Mouse (Mus musculus) gastrocnemius, postnatal 10 days (tissue): ENCODE measurements around the gene Lmf1. TPM values are rescaled to one million over a fixed set of nuclear protein-coding genes. Genes with fewer than 3 reads are reported as not detected.

ENCODE experiments used
- DNase-seq: peaks from one replicate; pipeline ENCODE4 v3.0.0; 2021; ENCODE audit warnings: mixed read lengths
- total RNA-seq, 2 experiments: library from RNA; stranded (reverse); gene quantifications; 2 replicates each; pipeline ENCODE4 v1.2.3; 2021

The Lmf1 gene
- total RNA-seq, 2 experiments from 2014 or later = 11.5 to 14.5 TPM

DNA sequence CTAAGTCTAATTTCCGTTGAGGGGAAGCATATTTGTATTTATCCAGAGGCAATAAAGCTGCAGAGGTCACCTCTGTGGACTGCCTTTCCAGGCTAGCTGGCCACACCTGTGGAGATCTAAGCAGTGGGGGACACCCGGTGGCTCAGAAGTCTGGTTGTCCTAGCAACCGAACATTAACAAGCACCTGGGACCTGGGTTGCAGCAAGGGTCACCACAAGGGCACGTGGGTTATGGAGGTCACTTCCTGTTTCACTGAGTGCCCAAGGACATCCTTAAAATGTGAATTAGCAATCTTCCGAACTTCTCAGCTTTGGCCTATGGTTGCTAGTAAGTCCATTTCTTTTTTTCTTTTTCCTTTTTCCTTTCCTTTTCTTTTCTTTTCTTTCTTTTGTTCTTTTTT is 25.3 kb downstream of the Lmf1 start:
- no peak for DNase-seq

DNA sequence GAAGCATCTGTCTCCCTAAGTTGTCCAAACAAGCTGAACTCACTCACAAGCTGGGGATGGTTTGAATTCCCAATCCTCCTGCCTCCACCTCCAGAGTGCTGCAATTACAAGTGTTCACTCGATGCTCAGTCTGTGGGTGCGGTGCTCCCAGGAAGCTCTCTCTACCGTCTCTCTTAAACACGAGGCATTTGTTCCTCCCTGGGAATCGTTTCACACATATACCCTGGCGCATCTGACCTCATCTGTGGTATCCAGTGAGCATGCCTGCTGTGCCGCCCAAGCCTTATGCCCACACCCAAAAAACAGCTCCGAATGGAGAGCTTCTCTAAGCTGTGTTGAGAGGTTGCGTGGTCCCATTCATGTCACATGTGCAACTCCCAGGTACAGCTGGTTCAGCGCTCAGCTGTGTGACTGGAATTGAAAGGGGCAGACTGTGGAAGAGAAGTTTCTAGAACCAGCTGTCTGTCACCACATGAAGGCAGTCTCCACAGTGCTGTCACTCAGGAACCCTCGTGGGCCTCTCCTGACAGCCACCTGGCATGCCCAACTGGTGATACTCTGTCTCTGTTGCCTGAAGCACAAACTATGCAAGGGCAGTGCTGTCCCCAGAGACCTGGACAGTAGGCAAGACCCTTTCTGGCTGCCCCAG is 29.4 kb downstream of the Lmf1 start:
- DNase-seq = no peak

DNA sequence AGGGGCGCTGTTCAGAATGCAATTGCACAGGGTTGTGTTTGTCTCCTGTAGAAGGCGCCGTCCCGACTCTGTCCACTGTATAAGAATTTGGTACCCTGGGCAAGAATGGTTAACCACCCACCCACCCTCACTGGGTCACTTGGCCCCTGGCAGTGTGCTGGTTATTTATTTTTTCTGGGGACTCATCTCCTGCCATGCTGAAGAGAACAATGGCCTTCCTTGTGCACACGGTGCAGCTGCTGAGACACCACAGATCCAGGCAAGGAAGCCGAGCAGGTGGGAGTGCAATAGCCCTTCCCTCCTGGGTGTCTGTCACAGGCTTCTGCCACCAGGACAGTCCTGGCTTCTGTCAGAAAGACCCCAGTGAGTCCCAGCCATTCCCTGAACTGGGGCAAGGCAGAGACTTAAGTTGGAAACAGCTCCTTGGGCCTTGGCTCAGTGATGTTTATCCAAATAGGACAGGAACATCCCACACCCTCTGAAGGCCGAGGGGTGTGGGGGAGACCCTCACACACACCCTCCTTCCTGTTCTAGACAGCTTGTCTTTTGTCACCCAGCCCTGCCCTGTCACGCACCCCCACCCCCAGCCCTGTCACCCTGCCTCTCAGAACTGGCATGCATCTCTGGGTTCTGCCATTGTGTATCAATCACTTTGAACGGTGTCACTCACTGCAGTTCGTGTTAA is 30.1 kb downstream of the Lmf1 start:
- no peak for DNase-seq

DNA sequence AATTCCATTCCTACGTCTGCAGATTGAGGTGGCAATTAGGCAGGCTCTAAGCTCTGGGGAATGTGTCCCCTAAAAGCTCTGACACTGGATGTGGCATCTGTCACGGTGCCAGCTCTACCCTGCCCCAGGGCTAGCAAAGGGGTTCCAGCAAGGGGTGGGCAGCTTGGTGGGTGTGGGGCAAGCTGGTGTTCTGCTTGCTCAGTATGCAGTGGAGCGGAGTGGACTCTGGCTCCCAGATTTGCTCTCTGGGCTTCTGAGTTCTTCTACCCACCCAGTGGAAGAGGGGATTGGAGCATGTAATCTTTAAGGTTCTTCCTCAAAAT is 30.6 kb downstream of the Lmf1 start:
- DNase-seq = no peak

DNA sequence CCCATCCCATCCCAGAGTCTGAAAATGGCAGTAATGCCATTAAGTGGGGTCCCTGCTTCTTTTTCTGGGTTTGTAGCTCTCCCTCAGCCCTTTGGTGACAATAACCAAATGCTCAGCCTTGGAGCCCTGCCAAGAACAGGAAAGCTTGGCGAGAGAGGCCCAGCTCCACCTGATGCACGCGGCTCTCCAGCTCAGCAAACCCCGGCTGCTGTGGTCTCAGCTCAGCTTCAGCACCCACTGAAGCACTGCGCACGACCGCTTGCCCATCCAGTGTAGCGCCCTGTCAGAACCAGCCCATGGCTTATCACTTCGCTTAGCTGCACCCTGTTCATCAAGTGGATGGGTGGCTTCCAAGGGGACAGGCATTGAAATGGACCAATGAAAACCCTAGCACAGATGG is 31.3 kb downstream of the Lmf1 start:
- DNase-seq = no peak

DNA sequence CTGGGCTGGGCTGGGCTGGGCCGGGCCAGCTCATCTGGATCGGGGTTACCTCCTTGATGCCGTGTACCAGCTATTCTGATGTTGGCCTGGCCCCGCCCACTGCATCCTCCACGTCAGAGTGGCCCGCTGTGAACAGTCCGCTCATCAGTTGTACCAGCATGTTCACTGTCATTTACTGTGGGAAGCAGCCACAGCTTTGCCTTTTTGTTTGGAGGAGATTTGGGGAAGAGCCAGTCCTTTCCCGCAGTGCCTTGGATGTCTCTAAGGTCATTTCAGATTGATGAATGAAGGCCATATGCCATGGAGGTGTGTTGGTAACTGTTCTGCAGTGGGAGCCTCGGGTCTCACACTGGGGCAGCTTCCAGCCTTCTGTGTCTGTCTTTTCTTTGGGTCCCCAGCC is 33.7 kb downstream of the Lmf1 start:
- DNase-seq = no peak

DNA sequence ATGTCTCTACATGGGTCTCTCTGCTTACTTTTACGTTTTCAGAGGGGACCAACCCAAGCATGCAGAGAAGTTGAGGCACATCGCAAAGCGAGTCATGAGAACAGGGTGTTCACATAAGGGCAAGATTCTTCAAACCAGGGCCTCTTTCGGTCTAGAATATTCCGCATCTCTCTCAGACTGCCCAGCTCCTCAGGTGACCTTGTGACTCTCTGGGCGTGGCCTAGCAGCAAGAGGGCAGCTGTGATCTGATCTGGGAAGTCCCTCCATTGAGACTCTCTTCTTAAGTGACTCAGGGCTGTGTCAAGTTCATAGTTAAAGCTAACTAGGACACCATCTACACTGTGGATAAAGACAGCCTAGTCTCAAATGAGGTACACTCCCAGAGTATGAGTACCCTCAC is 34.4 kb downstream of the Lmf1 start:
- DNase-seq = no peak

DNA sequence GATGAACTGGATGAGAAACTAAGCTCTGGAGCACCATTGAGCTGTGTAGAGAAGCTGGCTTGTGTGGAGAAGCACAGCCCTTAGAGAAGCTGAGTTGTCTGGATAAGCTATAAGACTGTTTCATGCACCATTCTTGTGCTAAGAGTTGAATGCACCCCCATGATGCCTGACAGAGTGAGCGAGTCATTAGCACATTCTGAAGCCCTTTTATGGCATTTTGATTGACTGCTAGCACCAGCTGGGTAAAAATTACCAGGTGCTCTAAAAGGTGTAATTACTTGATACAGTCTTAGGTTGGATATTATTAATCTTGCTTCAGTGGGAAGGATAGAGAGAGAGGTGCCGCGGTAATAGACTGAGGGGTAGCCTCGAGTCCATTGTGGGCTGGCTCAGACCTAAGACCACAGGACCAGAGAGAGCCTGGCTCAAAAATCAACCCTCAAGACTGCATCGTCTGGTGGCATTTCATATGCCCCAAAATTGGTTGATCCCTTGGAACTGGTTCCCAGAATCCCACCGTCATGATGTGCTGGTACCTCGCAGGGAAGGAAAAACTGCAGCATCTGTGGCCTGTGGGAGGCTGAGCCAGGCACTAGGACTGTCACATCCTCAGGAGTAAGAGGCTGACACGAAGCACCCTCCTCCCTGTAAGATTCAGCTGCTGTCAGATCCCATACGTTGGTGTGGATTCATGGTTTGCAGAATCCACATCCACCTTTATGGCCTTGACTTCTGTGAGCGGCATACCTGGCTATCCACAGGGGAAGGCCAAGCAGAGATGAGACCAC is 36.0 kb downstream of the Lmf1 start:
- DNase-seq = no peak

DNA sequence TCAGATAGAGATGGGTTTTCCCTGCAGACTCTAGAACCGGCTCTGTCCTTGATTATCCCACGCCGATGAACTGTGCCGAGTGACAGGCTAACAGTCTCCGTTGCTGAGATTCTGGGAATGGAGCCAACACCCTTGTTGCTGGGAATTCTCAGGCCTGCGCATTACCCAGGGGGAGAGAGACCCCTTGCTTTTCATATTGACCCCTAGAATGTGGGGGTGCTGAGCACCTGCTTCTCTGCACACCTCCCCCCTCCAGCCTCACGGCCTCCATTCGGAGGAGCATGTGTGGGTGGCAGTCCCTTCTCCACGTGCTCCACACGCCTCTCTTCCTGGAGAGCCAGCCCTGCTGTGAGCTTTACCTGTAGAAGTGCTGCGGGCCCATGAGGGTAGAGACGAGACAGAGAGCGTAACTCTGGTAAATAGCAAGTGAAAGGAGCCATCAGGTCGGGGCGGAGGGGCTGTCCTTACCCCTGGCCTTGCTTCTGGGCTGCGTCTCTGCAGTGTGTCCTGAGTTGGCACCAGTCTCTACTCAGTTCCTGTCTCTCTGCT is 39.7 kb downstream of the Lmf1 start:
- DNase-seq = no peak

DNA sequence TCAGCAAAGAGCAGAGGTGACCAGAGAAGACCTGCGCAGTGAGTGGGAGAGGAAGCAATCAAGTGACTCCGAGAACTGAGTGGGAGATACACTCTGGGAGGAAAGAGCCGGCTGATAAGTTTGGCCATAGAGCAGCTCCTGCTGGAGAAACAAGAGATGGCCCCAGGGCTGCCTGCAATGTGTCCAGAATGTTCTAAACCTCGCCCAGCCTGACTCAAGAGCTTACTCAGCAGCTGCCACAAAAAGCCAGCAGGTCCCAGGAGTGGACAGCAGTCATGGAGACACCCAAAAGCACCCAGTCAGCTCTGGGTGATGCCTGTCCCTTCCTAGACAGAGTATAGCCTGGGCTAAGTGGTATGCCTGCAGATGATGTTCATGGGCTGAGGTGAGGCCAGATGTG is 44.6 kb downstream of the Lmf1 start:
- no peak for DNase-seq

DNA sequence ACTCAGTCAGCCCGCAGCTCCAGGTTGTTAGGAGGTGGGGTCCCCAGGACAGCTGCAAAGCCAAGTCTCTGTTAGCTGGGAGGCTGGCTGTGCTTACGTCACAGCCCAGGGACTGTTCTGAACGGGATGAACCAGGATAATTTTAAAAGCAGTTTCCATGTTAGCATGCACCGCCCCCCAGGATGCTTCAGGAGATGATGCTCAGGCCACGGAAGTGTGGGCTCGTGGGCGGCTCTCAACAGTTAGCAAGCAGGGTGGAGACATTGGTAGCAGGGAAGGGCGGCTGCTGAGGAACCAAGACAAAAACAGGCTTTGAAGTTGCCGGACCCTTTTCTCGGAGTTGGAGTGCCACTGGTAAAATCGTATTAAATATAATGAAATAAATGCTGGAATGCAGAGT is 45.0 kb downstream of the Lmf1 start:
- DNase-seq = no peak

DNA sequence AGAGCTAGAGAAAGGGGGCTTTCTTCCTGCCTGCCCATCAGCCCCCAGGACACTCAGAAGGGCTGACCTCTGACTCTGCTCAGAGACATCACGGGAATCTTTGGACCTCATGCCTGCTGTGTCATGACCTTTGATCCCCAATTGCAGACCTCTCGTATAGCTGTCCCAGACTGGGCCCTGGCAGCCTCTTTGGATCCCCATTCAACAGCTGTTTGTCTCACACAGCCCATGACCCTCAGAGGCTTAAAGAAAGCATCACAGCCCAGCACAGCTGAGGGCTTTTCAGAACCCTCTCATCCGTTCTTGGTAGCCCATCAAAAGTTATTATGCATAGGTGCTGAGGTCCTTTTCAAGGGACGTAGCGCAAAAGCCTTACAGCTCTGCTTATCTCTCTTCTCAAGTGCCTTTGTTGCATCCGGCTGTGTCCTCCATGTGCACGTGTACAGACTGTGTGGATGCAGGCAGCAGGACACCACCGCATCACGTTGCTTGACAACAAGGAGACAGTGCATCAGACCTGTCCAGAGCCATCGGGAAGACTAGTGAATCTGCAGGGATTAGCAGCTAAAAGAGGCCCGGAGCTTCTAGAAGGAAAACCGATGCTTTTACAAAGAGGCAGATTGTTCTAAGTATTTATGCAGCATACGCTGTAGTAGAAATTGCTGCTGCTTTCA is 45.7 kb downstream of the Lmf1 start:
- no peak for DNase-seq

DNA sequence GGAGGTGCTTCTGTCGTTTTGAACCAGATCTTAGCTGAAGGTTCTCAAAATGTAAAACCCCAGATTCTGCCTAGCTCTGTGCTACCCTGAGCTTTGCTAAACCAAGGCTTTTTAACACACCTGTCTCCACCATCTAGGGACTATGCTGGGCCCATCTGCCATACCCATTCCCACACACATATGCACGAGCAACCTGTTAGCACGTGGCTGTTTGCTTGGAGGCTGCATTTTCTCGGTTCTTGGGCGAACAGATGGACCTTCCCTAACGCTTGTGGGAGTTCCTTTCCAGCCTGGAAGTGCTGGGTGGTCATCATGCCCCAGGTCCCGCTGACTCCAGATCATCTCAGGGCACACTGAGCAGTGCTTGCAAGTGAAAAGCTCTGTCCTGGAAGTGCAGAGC is 46.4 kb downstream of the Lmf1 start:
- no peak for DNase-seq

DNA sequence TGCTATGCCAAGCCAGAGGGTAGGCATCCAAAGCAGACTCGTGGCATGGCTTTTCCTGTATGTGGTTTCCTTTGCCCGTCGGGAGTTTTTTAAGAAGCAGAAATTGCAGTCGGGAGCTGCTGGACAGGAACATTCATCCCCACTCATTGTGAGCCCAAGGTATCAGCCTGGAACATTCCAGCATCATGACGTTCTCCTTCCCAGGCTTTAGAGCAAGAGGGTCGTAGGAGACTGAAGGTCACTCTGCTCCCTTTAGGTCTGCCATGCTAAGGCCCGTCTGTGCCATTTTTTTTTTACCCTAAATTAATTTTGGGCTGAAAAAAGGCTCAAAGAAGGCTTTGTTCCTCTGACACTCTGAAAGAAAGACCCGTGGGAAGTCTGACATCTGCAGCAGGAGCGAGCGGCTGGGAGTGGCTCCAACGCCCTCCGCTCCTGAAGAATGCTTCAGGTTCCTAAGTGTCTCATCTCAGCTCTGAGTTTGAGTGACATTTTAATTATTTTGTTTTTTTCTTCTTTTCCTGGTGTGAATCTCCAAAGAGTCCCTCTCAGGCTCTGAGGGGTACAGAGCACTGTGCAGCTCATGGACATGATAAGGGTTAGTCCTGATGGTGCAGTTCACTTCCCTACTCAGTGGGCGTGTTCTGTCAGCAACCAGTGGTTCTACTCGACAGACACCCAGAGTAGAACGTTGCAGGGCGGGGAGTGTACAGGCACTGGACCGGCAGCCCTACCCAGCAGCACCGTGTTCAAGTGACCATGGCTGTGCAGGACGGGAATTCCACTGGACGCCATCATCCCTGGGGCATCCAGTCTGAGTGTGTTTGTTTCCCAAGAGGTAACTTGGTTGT is 47.5 kb downstream of the Lmf1 start:
- no peak for DNase-seq

DNA sequence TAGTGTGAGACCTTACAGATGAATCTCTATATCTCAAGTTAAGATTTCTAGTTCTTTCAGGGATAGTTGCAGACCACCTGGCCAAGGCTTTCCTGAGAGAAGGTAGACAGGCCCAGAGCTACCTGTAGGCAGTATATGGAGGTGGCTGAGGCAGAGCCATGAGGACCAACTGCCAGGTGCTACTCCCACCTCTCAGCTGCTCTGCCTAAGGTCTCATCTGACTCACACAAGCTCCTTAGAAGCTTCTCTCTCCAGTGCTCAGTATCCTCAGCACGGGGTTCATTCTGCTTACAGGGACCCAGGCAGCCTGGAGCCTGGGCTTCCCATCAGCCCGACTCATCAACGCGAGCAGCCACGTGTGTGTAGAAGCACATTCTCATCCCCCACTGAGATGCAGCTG is 51.4 kb downstream of the Lmf1 start:
- DNase-seq = no peak

DNA sequence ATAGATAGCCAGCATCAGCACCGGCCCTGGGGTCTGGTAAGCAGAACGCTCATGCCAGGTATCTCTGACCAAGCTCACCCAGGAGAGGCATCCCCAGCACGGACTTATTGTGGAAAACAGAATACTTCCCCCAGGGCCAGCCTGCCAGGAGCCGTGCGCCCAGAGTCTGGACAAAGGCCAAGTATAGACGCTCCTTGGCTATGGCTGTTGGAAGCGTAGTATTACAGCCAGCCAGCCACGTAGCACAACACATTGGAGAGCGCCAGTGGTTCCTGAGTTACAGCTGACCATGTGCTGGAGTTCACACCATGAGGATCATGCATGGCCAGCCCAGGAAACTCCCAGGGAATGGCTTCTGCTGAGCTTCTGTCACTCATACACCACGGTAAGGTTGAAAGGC is 55.2 kb downstream of the Lmf1 start:
- peak; percentile 47 for DNase-seq

DNA sequence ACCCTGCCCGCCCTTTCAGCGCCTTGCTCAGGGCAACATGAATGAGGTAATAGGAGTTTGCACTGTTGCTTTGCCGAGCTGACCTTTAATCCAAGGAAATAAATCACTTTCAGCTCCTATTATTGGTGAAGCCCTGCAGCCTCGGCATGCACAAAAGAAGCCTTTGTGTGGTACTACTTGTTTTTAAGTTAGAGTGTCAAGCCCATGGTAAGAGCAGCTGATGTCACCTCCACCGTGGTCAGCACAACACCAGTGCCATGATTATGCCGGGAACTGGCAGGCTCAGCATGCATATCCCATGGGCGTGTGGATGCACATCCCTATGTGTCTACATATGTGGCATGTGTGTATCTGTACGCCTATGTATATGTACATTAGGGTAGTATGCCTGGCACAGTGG is 56.5 kb downstream of the Lmf1 start:
- no peak for DNase-seq

DNA sequence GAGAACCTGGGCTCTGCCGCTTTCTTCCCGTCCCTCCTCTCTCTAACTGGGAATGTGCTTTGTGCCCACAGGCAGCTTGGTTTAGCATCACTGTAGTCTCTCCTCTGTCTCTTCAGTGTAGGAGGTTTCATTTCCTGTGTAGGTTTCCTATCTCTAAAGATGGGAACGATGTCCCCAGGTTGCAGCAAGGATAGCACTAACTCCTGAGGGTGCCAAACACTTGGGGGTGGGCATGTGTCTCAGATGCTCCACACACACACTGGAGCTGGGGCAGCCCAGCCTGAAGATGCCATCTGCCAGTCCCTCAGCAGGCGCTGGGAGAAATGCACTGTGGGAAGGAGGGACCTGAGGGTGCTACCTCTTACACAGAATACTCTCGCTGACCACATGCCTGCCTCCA is 56.9 kb downstream of the Lmf1 start:
- DNase-seq = no peak

DNA sequence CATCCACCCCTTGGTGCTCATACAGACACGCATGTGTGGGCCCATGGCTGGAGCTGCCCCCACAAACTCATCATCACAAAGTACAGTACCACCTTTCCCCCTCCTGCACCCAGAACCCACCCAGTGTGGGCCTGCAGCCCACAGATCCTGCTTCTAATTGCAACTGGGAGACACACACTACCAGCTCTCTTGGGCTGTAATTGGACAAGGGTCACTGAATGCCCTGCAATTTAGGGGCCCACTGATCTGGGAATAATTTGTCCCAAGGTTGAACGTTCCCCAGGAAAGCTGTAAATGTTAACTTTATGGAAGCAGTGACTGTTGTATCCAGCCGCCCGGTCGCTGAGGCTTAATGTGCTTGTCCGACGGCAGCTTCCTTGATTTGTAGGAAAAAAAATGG is 59.1 kb downstream of the Lmf1 start:
- DNase-seq = no peak

DNA sequence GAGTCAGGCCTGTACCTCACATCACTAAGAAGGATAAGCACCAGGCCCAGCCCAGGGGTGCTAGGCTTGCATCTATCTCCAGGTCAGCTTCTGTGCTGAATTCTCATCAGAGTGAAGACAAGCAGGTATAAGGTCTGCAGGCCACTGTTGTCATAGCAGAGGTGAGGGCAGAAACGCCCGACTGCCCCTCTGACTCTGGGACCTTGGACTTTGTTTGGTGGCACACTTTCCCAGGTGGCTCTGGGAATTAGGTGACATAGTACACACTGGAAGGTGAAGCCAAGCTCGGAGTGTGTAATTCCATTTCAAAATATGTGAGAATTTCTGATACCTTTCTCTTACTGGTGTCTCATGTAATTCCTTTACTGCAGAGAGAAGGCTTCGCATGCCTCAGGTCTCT is 59.6 kb downstream of the Lmf1 start:
- no peak for DNase-seq

DNA sequence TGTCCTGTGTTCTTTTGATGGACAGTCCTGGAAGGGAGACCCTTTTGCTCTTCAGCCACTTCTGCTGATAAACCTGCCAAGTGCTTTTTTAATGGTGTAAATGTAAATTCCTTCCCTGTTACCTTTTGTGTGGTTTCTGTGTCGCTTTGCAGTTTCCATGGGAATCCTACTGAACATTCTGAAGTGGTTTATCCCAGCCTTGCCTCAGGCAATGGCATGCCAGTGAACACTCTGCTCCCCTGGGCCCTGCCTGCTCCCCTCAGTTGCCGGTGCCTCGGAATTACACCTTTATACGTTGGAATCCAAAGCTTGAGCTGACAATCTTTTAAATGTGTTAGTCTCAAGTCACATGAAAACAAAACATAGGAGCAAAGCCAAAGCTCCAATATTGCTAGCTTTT is 62.1 kb downstream of the Lmf1 start:
- no peak for DNase-seq

DNA sequence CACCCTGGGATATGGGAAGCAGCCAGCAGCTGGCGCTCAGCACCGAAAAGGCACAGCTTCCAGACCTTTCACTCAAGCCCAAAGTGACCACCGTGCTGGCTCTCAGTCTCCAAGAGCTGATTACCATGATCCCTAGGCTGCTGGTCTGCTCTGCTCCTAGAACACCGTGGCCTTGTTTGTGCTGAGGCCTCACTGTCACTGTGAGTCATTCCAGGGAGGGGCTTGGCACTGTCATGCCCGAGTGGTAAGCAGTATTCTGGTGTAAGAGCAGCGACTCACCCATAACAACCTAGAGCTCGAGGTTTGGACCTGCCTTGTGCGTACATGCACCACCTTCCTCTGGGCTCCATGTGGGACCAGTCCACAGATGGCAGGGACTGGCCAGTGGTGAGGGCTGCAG is 63.1 kb downstream of the Lmf1 start:
- no peak for DNase-seq
